Mouse (Mus musculus) bone marrow macrophage, adult 2 months (primary cell): ENCODE data around the gene Asic2.

ENCODE experiments used
- CTCF ChIP-seq: IDR thresholded peaks from 2 replicates; pipeline ENCODE4 v1.5.1; 2012; ENCODE audit warnings: low read depth, mild to moderate bottlenecking, low read length, moderate library complexity
- POLR2A ChIP-seq: IDR thresholded peaks from 2 replicates; pipeline ENCODE4 v1.6.1; 2012; ENCODE audit warnings: mild to moderate bottlenecking, low read depth, low read length, borderline replicate concordance

- TF ChIP-seq POLR2A (no peak), CTCF (no peak)
Observed at GRCm38 (mm10) chr11:81163056-81163455, 805.2 kb downstream of the Asic2 start.
